ENCODE assay signal across 8 mouse cellular contexts in genomic region chrX:61119499-61119898, GRCm38 (mm10).
A peak's percentile ranks its signal among the peaks of the same experiment; 100 is the strongest.
DNase-seq lines count a peak whose midpoint lies in the region; ATAC-seq and TF ChIP-seq lines count a peak whose summit lies in the region.

No protein-coding gene starts in this region.

- 16% methylated on average over 6 of the region's 6 CpGs for WGBS in lung, embryonic 14.5 days
- 25% methylated on average over 6 of the region's 6 CpGs for WGBS in embryonic facial prominence, embryonic 12.5 days
- WGBS in hindbrain, embryonic 14.5 days = 36% methylated on average over 6 of the region's 6 CpGs
- 35% methylated on average over 6 of the region's 6 CpGs for WGBS in limb, embryonic 12.5 days

- peak; percentile 91; the same call in 1 of the 2 replicates for ATAC-seq in lung, embryonic 14.5 days (ENCODE audit: insufficient read depth)
- ATAC-seq in embryonic facial prominence, embryonic 12.5 days (ENCODE audit: insufficient number of reproducible peaks, insufficient read depth, low FRiP score, low TSS enrichment) = no peak
- ATAC-seq in hindbrain, embryonic 14.5 days (ENCODE audit: low FRiP score) = peak; percentile 39; the same call in 1 of the 2 replicates
- peak; percentile 63; the same call in 1 of the 2 replicates for ATAC-seq in limb, embryonic 12.5 days (ENCODE audit: insufficient number of reproducible peaks, insufficient read depth, low FRiP score, low TSS enrichment, low read depth)
- ATAC-seq in megakaryocyte-erythroid progenitor cell, adult 5-6 weeks (replicated peaks; ENCODE audit: low FRiP score, low TSS enrichment, poor library complexity, severe bottlenecking) = no peak

- H3K4me1 ChIP-seq in lung, embryonic 14.5 days (ENCODE audit: insufficient read depth) = no peaks in the 10 kb centered on the region
- no peaks in the 10 kb centered on the region for H3K4me1 ChIP-seq in embryonic facial prominence, embryonic 12.5 days
- 0 out of 2 replicates have a peak, but pooled peaks cover 5% of the 10 kb centered on the region for H3K4me1 ChIP-seq in hindbrain, embryonic 14.5 days (replicated peaks; ENCODE audit: control insufficient read depth, insufficient read depth, low read length)
- no peaks in the 10 kb centered on the region for H3K4me1 ChIP-seq in limb, embryonic 12.5 days (replicated peaks)

- no peak overlapping the region for H3K9ac ChIP-seq in lung, embryonic 14.5 days
- no peak overlapping the region for H3K9ac ChIP-seq in embryonic facial prominence, embryonic 12.5 days
- no peak overlapping the region for H3K9ac ChIP-seq in hindbrain, embryonic 14.5 days
- no peak overlapping the region for H3K9ac ChIP-seq in limb, embryonic 12.5 days (replicated peaks)

- H3K27ac ChIP-seq in lung, embryonic 14.5 days (ENCODE audit: low read depth) = no peak overlapping the region
- no peak overlapping the region for H3K27ac ChIP-seq in embryonic facial prominence, embryonic 12.5 days
- H3K27ac ChIP-seq in hindbrain, embryonic 14.5 days = no peak overlapping the region
- no peak overlapping the region; the same call in 1 of the 2 replicates for H3K27ac ChIP-seq in limb, embryonic 12.5 days

- no peaks in the 10 kb centered on the region for H3K27me3 ChIP-seq in lung, embryonic 14.5 days (ENCODE audit: insufficient read depth, low read length)
- H3K27me3 ChIP-seq in embryonic facial prominence, embryonic 12.5 days = no peaks in the 10 kb centered on the region
- H3K27me3 ChIP-seq in hindbrain, embryonic 14.5 days (ENCODE audit: control insufficient read depth, insufficient read depth, low read length) = no peaks in the 10 kb centered on the region
- no peaks in the 10 kb centered on the region for H3K27me3 ChIP-seq in limb, embryonic 12.5 days

- H3K9me3 ChIP-seq in lung, embryonic 14.5 days (ENCODE audit: low read depth, low read length) = no peaks in the 10 kb centered on the region
- no peaks in the 10 kb centered on the region for H3K9me3 ChIP-seq in embryonic facial prominence, embryonic 12.5 days
- H3K9me3 ChIP-seq in hindbrain, embryonic 14.5 days (ENCODE audit: control insufficient read depth, low read length) = no peaks in the 10 kb centered on the region
- no peaks in the 10 kb centered on the region for H3K9me3 ChIP-seq in limb, embryonic 12.5 days

- H3K4me3 ChIP-seq in lung, embryonic 14.5 days (ENCODE audit: low read depth, low read length) = no peak overlapping the region
- no peak overlapping the region for H3K4me3 ChIP-seq in embryonic facial prominence, embryonic 12.5 days
- no peak overlapping the region for H3K4me3 ChIP-seq in hindbrain, embryonic 14.5 days (replicated peaks; ENCODE audit: low read length)
- no peak overlapping the region for H3K4me3 ChIP-seq in limb, embryonic 12.5 days (replicated peaks)

- H3K36me3 ChIP-seq in lung, embryonic 14.5 days (ENCODE audit: insufficient read depth) = no peaks in the 10 kb centered on the region
- H3K36me3 ChIP-seq in embryonic facial prominence, embryonic 12.5 days = no peaks in the 10 kb centered on the region
- peaks cover 23% of the 10 kb centered on the region; the same call in 1 of the 2 replicates for H3K36me3 ChIP-seq in hindbrain, embryonic 14.5 days (replicated peaks; ENCODE audit: control insufficient read depth, insufficient read depth)
- H3K36me3 ChIP-seq in limb, embryonic 12.5 days = no peaks in the 10 kb centered on the region

- H3K4me2 ChIP-seq in lung, embryonic 14.5 days = no peak overlapping the region
- H3K4me2 ChIP-seq in embryonic facial prominence, embryonic 12.5 days (replicated peaks) = peak overlapping the region; percentile 29; the same call in 1 of the 2 replicates
- peak overlapping the region; percentile 27 for H3K4me2 ChIP-seq in hindbrain, embryonic 14.5 days (replicated peaks)
- H3K4me2 ChIP-seq in limb, embryonic 12.5 days = peak overlapping the region; percentile 30; the same call in 1 of the 2 replicates

- DNase-seq in lung, embryonic 14.5 days = peak; percentile 62
- DNase-seq in lung, postnatal 4 days = no peak
- peak; percentile 46 for DNase-seq in hindbrain, embryonic 14.5 days (ENCODE audit: low spot score)
- DNase-seq in right cerebral cortex, postnatal 25 days = peak; percentile 48
- no peak for DNase-seq in T-cell, adult 2 months (ENCODE audit: low spot score)

- TF ChIP-seq CTCF in lung, embryonic 14.5 days (IDR thresholded peaks at IDR 0.05; ENCODE audit: low read depth) = no peak

Comparison
In these comparisons a context has a peak if more than half of its experiments do, and no peak if none do; other contexts are left out.
1. DNase-seq: peak in lung, embryonic 14.5 days (single experiment), hindbrain, embryonic 14.5 days (single experiment) and right cerebral cortex, postnatal 25 days (single experiment); none in lung, postnatal 4 days (0 of 2) and T-cell, adult 2 months (single experiment).
2. ATAC-seq: peak in lung, embryonic 14.5 days (single experiment), hindbrain, embryonic 14.5 days (single experiment) and limb, embryonic 12.5 days (single experiment); none in embryonic facial prominence, embryonic 12.5 days (single experiment) and megakaryocyte-erythroid progenitor cell, adult 5-6 weeks (single experiment).